Mouse (Mus musculus) central nervous system, embryonic 18 days (tissue): Measurements from ENCODE around the gene 2900026A02Rik. TPM values are rescaled to one million over a fixed set of nuclear protein-coding genes. Genes with fewer than 3 reads are reported as not detected.

Source experiments
- polyA plus RNA-seq: library from polyadenylated mRNA; depleted of rRNA; stranded (reverse); fragments of >200 nt; gene quantifications from 2 replicates; pipeline ENCODE4 v1.2.3, GENCODE M21; 2012; rRNA removed

The 2900026A02Rik gene
- 7.0 and 8.5 TPM in 2 replicates for polyA plus RNA-seq

DNA sequence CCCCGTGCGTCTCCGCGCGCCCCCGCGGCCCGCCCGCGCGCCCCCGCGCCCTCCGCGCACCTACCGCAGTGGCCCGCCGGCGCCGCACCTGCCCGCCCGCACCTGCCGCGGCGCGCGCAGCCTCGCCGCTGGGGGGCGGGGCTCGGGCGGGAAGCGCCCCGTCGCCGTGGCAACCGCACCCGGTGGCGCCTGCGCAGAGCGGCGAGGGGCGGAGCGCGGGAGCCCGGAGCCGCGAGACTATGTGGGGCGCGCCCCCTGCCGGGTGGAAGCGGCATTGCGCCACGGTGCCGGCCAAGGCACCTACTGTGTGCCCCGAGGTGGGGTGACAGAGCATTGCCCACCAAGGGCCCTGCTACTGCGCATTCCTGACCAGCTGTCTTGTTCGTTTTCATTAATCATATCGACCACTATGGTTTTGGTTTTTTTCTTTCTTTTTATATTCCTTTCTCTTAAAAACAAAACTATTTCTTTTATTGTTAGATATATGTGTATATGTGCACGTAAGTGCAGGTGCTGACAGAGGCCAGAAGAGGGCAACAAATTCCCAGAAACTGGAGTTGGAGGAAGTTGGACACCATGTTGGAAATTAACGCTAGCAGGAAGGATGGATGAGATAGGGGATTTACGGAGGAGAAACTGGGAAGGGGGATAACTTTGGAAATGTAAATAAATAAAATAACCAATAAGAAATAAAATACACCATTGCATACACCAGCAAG is at the start of gene 2900026A02Rik:
TSS of gene 2900026A02Rik (minus strand) at position 90 of the 719 bp plus-strand sequence.

DNA sequence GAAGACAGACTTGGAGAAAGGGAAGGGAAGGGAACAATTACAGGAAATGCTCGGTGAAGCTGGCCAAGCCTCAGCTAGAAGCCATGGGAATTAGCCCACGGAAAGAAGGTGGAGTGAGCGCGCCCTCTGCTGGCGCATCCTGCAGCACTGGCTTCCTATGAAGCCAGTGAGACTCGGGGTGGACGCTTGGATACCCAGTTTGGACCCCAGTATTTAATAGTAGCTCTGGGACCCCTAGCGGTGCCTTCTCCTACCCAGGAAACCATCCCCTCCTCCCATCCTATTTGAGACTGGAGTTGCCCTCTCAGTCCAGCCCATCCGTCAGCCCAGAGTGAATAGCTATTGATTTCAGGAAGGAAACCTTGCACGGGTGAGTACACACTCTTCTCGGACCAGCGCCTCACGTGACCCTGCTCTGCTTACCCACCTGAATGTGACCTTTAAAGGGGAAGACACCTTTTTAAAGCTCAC is 5.6 kb upstream of the 2900026A02Rik start, which contains the start of gene Tmem211:
TSS of gene Tmem211 (plus strand) at position 278 of the 471 bp plus-strand sequence.

DNA sequence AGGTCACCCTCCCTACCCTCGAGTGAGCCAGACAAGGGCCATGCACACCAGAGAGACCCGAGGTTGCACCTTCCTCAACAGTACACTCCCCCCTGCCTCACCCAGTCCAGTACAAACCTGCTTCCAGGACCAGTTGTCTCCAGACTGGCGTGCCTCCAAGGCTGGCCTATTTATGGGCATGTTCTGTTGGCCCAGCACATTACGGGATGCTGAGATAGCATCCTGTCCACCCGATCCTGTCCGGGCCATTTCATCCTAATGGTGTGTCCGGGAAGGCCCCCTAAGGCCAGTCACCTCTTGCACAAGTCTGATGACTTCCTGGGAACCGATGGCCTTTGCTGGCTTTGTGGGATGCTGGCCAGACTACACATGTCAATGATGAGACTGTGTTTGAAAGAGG is 139.6 kb downstream of the 2900026A02Rik start, which contains the start of gene Crybb3:
TSS of gene Crybb3 (minus strand) at position 146 of the 400 bp plus-strand sequence.

DNA sequence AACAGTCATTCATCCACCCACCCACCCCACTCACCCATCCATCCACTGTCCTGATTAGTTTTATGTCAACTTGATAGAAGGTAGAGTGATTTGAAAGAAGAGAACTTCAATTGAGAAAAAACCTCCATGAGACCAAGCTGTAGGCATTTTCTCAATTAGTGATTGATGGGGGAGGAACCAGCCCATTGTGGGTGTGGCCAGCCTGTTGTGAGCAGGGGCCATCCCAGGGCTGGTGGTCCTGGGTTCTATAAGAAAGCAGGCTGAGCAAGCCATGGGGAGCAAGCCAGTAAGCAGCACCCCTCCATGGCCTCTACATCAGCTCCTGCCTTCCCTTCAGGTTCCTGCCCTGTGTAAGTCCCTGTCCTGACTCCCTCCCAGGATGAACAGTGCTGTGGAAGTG is 151.0 kb downstream of the 2900026A02Rik start, which contains the start of gene Crybb2:
TSS of gene Crybb2 (minus strand) at position 101 of the 400 bp plus-strand sequence.

Other genes with a start within 250 kb of the 2900026A02Rik start
- 28.0 and 32.9 TPM in 2 replicates for gene Grk3, start 205.4 kb downstream of the 2900026A02Rik start, polyA plus RNA-seq
- not detected in 2 replicates for gene Crybb2, start 151.1 kb downstream of the 2900026A02Rik start, polyA plus RNA-seq
- 3.2 and 3.4 TPM in 2 replicates for gene Crybb3, start 139.7 kb downstream of the 2900026A02Rik start, polyA plus RNA-seq
- gene Tmem211, start 5.7 kb upstream of the 2900026A02Rik start, polyA plus RNA-seq: 0.04 and 0.07 TPM in 2 replicates
- gene Sgsm1, start 89.5 kb upstream of the 2900026A02Rik start, polyA plus RNA-seq: 39.3 and 45.0 TPM in 2 replicates
- gene Aym1, start 136.1 kb upstream of the 2900026A02Rik start, polyA plus RNA-seq: not detected in 2 replicates